Mouse (Mus musculus) C2C12 (cell line): ENCODE results near the gene Afap1. TPM values are rescaled to one million over a fixed set of nuclear protein-coding genes. Genes with fewer than 3 reads are reported as not detected.

Experiments
- H3K27me3 ChIP-seq: one replicate; pipeline ENCODE4 v1.6.1; 2011; ENCODE audit not compliant: control insufficient read depth, insufficient read depth, insufficient read length
- H3K36me3 ChIP-seq: one replicate; pipeline ENCODE4 v1.6.1; 2011; ENCODE audit not compliant: control insufficient read depth, insufficient read depth
- H3K4me3 ChIP-seq: one replicate; pipeline ENCODE4 v1.5.1; 2011; ENCODE audit warnings: mild to moderate bottlenecking, control low read depth; ENCODE audit not compliant: poor library complexity, insufficient read depth, severe bottlenecking
- H3K79me2 ChIP-seq: one replicate; pipeline ENCODE4 v1.6.1; 2011; ENCODE audit not compliant: control insufficient read depth, insufficient read depth
- H3K79me3 ChIP-seq: one replicate; pipeline ENCODE4 v1.6.1; 2011; ENCODE audit warnings: low read depth, control low read depth
- H3ac ChIP-seq: one replicate; pipeline ENCODE3; 2011; ENCODE audit warnings: low read depth; ENCODE audit not compliant: control insufficient read depth, insufficient read length
- CEBPB ChIP-seq: IDR thresholded peaks from one replicate; pipeline ENCODE4 v1.6.1; 2011; ENCODE audit warnings: low read depth, mild to moderate bottlenecking, control low read depth, moderate library complexity
- CTCF ChIP-seq: IDR thresholded peaks from one replicate; pipeline ENCODE4 v1.5.1; 2011; ENCODE audit not compliant: control insufficient read depth, insufficient read depth, insufficient read length
- FOSL1 ChIP-seq: IDR thresholded peaks from one replicate; pipeline ENCODE4 v1.8.0; 2011; ENCODE audit warnings: mild to moderate bottlenecking, low read length; ENCODE audit not compliant: poor library complexity, insufficient read depth, severe bottlenecking
- MAX ChIP-seq: IDR thresholded peaks from one replicate; pipeline ENCODE4 v1.6.1; 2011; ENCODE audit warnings: mild to moderate bottlenecking, control low read depth
- MYOD1 ChIP-seq: IDR thresholded peaks from one replicate; pipeline ENCODE4 v1.6.1; 2011; ENCODE audit warnings: low read depth; ENCODE audit not compliant: control insufficient read depth, insufficient read length
- MYOG ChIP-seq: IDR thresholded peaks from one replicate; pipeline ENCODE4 v1.6.1; 2011; ENCODE audit not compliant: control insufficient read depth, insufficient read length; ENCODE audit errors: extremely low read depth
- USF1 ChIP-seq: IDR thresholded peaks from one replicate; pipeline ENCODE4 v1.6.1; 2011; ENCODE audit warnings: low read depth, mild to moderate bottlenecking, control low read depth, moderate library complexity
- polyA plus RNA-seq: library from polyadenylated mRNA; unstranded; fragments of >200 nt; fragmentation: generic; extraction: Trizol; gene quantifications from one replicate; pipeline ENCODE4 v1.2.1, GENCODE M21; 2012; ENCODE audit warnings: missing spikeins

The Afap1 gene
- polyA plus RNA-seq, 1 experiment: 9.5 TPM

- TF ChIP-seq USF1: peak; percentile 44
- peak; percentile 41 for TF ChIP-seq MYOD1
- no peak for TF ChIP-seq CTCF
- TF ChIP-seq MYOG: no peak
- TF ChIP-seq MAX: peak; percentile 64
- TF ChIP-seq FOSL1: no peak
- TF ChIP-seq CEBPB: no peak
- H3K79me2 ChIP-seq: no peaks in the 10 kb centered on the region
- no peaks in the 10 kb centered on the region for H3K79me3 ChIP-seq
- H3K27me3 ChIP-seq: no peaks in the 10 kb centered on the region
- no peaks in the 10 kb centered on the region for H3K36me3 ChIP-seq
- no peak overlapping the region for H3ac ChIP-seq
- no peak overlapping the region for H3K4me3 ChIP-seq
Observed at GRCm38 (mm10) chr5:36043154-36043553, 150.0 kb downstream of the Afap1 start.

Other genes starting within 250 kb of the Afap1 start
- gene Htra3, start 213.5 kb upstream of the Afap1 start, polyA plus RNA-seq: 12.0 TPM
- 0.20 TPM for gene Sh3tc1, start 153.3 kb upstream of the Afap1 start, polyA plus RNA-seq
- gene Ablim2, start 135.4 kb upstream of the Afap1 start, polyA plus RNA-seq: 0.08 TPM